Mouse (Mus musculus): ENCODE data around the gene Bcl2l1.
A peak's percentile ranks its signal among the peaks of the same experiment; 100 is the strongest.

Bcl2l1 gene

GRCm38 (mm10) chr2:152831019-152831878, at the start of gene Bcl2l1:
Bcl2l1 (minus strand) TSS chr2:152831728.
- peak; percentile 98 for DNase-seq (ENCODE audit: low spot score)

- DNase-seq (ENCODE audit: low spot score), result no peak
Measured at GRCm38 (mm10) chr2:152880898-152881297, 49.4 kb upstream of the Bcl2l1 start.

- no peak for DNase-seq (ENCODE audit: low spot score)
Measured at GRCm38 (mm10) chr2:152878239-152878638, 46.7 kb upstream of the Bcl2l1 start.

GRCm38 (mm10) chr2:152863346-152863745, 31.8 kb upstream of the Bcl2l1 start:
- DNase-seq (ENCODE audit: low spot score), result no peak

- DNase-seq (ENCODE audit: low spot score), result no peak
Measured at GRCm38 (mm10) chr2:152862638-152863037, 31.1 kb upstream of the Bcl2l1 start.

GRCm38 (mm10) chr2:152861891-152862290, 30.4 kb upstream of the Bcl2l1 start:
- no peak for DNase-seq (ENCODE audit: low spot score)

GRCm38 (mm10) chr2:152859501-152859900, 28.0 kb upstream of the Bcl2l1 start:
- no peak for DNase-seq (ENCODE audit: low spot score)

GRCm38 (mm10) chr2:152848466-152848865, 16.9 kb upstream of the Bcl2l1 start:
- DNase-seq (ENCODE audit: low spot score), result no peak

GRCm38 (mm10) chr2:152847815-152848302, 16.3 kb upstream of the Bcl2l1 start, which contains the start of gene Tpx2:
Tpx2 (plus strand) TSS chr2:152847964.
- DNase-seq (ENCODE audit: low spot score), result peak; percentile 98

- no peak for DNase-seq (ENCODE audit: low spot score)
Measured at GRCm38 (mm10) chr2:152847057-152847814, 15.7 kb upstream of the Bcl2l1 start.

- DNase-seq (ENCODE audit: low spot score), result no peak
Measured at GRCm38 (mm10) chr2:152842741-152843140, 11.2 kb upstream of the Bcl2l1 start.

- no peak for DNase-seq (ENCODE audit: low spot score)
Measured at GRCm38 (mm10) chr2:152839256-152839655, 7.7 kb upstream of the Bcl2l1 start.

- peak; percentile 94 for DNase-seq (ENCODE audit: low spot score)
Measured at GRCm38 (mm10) chr2:152830021-152830921, 1.3 kb downstream of the Bcl2l1 start.

- no peak for DNase-seq (ENCODE audit: low spot score)
Measured at GRCm38 (mm10) chr2:152829367-152829881, 2.1 kb downstream of the Bcl2l1 start.

GRCm38 (mm10) chr2:152828532-152828931, 3.0 kb downstream of the Bcl2l1 start:
- no peak for DNase-seq (ENCODE audit: low spot score)

- DNase-seq (ENCODE audit: low spot score), result peak; percentile 33
Measured at GRCm38 (mm10) chr2:152828011-152828370, 3.5 kb downstream of the Bcl2l1 start.

GRCm38 (mm10) chr2:152827321-152828010, 4.1 kb downstream of the Bcl2l1 start:
- DNase-seq (ENCODE audit: low spot score), result peak; percentile 73

- no peak for DNase-seq (ENCODE audit: low spot score)
Measured at GRCm38 (mm10) chr2:152826481-152826880, 5.0 kb downstream of the Bcl2l1 start.

GRCm38 (mm10) chr2:152825713-152826112, 5.8 kb downstream of the Bcl2l1 start:
- DNase-seq (ENCODE audit: low spot score), result no peak

- DNase-seq (ENCODE audit: low spot score), result no peak
Measured at GRCm38 (mm10) chr2:152825168-152825697, 6.3 kb downstream of the Bcl2l1 start.
